Mouse (Mus musculus): ENCODE data around the gene Tbca.

- TF ChIP-seq EP300 (IDR thresholded peaks at IDR 0.05; ENCODE audit: low read depth) (no peak), CTCF (IDR thresholded peaks at IDR 0.05; ENCODE audit: low read depth) (no peak)
These were observed 84.7 kb downstream of the Tbca start for GRCm38 (mm10) chr13:94873111-94874038.
